Mouse (Mus musculus) cerebellum, postnatal 14 days (tissue): Measurements from ENCODE around the gene Gper1.
"Not testable (repeated sequence)": the region's sequence is repeated elsewhere in the genome, so short reads cannot be mapped to it uniquely, and the experiment has no call there.

Experiments used
- DNase-seq, 2 experiments: peaks; one replicate each; pipeline ENCODE4 v3.0.0; 2021; ENCODE audit warnings: mixed read lengths in 2 of 2

The Gper1 gene

DNA sequence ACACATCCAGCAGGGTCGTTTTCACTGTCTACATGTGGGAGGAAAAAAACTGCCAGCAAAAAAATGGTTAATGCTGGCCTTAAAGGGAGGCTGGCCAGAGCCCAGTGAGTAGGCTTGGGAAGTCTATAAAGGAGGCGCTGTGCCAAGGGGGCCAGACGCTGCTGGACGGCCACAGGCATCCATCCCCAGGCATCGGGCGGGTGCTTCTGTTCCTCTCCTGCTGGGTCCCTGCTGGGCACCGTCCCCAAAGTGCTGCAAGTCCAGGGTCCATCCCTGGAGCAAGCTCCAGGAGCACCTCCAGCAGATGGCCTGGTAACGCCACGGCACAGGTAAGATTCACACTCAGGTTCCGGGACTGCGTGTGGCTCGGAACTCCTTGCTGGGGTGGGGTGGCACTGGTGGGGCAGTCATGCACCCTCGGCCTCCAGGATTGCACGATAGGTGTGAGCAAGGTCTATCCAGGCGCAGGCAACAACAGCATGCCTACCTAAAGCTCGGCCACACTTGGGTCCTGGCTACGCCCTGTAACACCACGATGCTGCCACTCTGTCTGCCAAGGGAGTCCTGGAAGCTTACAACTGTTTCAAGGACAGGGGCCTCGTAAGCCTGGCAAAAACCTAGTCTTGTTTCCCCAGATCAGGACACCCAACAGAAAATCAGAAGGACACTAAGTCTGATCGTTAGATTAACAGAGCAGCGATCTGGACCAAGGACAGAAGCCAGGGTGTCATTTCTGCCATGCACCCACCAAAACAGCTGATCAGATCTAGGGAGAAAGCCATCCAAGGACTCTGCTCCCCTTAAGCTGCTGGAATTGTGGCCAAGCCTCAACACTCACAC lies at the start of gene Gper1:
Gene Gper1 (plus strand): TSS at position 126 of the 840 bp plus-strand sequence.
- DNase-seq: peak; percentile 84

DNA sequence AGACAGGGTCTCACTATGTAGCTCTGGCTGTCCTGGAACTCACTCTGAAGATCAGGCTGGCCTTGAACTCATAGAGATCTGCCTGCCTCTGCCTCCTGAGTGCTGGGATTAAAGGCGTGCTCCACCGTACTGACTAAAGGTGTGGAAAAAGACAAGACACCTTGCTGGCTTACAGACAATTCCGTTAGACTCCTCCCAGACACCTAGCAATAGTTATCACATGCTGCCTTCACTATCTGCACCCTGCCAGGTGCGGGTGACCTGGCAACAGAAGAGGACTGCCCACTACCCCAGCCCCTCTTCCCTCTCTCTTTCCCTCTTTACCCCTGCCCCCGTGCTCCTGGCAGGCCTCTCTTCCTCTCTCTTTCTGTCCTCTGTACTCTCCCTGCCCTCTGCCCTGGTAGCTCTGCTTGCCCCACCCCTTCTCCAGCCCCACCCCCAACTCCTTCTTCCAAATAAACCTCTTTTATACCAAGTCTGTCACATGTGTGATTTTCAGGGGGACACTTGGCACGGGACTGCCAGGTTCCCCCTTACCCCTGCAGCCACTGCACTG lies 49.0 kb upstream of the Gper1 start:
- no peak for DNase-seq

DNA sequence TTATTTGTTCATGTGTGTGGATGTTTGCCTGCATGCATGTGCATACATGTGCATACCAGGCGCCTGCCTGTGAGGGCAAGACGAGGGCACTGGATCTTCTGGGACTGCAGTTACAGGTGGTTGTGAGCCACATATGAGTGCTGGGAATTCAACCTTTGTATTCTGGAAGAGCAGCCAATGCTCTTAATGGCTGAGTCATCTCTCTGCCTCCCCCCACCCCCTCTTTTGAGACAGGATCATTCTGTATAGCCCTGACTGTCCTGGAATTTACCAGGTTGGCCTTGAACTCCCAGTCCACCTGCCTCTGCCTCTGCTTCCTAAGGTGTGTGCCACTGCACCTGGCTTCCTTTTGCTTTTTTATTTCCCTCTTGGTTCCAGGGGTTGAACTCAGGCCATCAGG lies 48.1 kb upstream of the Gper1 start:
- no peak for DNase-seq

DNA sequence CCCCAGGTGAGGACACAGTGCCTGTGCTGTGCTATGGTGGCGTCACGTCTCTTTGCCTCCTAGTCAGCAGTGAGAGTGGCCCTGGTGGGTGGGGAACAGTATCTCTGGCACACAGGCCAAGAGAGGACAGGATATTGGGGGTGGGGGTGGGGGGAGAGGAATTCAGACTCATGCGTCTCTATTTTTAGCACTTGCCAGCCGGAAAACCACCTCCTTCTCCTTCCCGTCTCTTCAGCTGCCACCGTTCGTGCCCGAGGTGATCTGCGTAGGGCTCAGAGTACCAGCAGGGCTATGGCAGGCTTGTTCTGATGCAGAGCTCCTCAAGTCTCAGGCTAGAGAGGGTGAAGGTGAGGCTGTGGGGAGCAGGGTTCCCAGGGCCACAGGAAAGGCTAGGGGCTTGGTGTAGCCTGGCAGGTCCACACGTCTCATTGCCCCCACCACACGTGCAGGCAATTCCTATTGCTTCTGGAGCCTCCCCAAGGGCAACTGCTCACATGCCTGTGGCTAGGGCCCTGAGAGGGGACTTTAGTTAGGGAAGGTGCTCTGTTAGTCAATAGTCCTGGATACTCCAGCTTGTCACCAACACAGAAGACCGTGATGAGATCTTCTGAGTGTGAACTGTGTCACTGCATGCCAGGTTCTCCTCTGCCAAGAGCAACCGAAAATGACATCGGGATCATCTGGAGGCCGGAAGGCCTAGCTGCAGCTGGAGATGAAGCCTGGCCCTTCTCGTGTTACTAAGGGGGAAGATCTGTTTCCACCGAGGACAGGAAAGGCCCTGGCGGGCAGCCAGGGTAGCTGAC lies 45.3 kb upstream of the Gper1 start, which contains the start of gene Gpr146:
Gene Gpr146 (plus strand): TSS at position 230 of the 803 bp plus-strand sequence.
- DNase-seq: peak in 1 of 2 experiments; percentile 66

DNA sequence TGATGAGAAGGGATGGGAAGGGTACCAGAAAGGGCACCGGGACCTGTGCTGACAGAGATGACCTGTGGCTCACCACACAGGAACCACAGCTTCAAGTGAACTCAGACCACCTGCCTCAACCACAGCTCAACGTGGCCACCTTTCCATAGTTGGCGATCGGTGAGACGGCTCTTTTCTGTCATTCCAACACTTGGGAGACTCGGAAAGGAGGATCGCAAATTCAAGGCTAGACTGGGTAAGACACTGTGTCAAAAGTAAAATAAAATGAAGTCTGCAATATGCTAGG lies 44.7 kb upstream of the Gper1 start:
- DNase-seq: no peak

DNA sequence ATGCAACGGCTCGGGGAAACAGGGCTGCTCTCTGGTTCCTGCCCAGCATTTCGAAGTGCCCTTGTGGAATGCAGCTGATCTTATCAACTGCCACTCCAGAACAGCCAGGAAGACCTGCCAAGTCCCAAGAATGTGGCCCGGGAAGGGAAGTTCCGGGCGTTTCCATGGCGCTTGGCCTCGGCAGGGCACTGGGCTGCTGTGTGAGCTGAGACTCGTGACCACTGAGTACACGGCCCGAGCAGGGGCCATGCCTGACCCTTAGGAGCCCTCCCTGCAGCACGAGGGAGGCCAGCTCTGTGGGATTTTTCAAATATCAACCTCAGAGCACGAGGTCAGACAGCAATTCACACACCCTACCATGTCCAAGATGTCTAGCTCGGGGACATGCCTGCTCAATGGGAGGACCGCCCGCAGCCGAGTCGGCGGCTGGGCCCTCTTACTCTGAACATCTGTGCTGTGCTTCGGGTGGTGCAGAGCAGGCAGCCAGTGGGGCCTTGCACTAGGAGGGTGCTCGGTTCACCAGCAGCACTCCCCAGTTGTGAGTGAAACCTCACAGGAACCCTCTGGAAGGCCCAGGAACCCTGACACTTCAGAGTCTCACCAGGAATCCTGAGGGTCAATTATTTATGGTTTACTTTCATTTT lies 43.8 kb upstream of the Gper1 start:
- no peak for DNase-seq

DNA sequence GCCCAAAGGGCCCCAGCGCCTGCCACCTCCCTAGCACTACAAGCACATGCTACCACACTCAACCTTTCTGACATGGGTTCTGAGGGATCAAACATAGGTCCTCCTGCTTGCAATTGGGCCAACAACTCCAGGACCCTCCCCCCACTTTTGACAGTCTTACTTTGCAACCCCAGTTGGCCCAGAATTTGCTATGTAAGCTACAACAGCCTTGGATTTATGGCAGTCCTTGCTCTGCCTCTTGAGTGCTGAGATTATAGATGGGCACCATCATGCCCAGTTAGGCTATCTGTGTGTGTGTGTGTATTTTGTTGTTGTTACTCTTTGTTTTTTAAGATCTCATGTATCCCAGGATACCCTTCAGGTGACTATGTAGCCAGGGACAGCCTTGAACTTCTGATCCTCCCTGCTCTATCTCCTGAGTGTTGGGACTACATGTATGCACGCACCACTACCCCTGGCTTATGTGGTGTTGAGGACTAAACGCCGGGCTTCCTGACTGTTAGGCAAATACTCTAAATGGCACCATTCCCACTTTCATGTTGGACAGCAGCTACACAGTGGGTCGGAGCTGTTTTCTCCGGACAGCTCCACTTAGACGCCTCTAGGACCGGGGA lies 43.1 kb upstream of the Gper1 start:
- DNase-seq: no peak

DNA sequence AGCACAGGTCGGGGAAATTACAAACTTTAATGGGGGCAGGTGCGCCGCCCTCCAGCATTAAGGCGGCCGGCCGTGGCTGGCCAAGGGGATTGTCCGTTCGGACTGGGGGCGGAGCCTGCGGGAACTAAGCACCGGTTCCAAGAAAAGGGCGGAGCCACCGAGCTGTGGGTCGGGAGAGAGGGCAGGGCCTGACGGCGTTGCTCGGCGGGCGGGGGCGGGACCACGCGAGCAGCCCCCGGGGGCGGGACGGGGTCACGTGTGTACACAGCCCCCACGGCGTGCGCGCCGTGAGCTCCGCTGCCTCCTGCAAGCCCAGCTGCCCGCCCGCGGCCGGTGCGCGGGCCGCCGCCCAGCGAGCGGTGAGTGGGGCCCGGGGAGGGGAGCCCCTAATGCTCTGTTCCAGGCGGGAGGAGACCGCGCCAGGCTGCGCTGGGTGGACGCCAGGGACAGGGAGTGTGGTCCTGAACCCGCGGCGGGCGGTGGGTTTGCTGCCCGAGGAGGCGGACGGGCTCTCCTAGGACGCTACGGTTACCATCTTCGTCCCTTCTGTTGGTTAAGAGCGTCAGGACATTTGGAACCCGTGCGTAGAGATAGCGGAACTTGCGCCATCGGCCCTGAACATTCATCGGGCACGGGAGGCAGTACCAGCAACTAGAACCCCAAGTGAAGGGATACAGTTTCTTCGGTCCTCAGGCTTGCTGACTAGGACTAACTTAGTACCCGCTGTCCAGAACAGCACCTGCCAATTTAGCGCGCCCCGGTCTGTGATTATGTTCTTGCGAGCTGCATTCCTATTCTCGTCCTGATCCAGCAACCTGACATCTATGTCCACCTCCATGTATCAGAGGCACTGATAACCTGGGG lies 42.3 kb upstream of the Gper1 start:
- peak; percentile 93 for DNase-seq

DNA sequence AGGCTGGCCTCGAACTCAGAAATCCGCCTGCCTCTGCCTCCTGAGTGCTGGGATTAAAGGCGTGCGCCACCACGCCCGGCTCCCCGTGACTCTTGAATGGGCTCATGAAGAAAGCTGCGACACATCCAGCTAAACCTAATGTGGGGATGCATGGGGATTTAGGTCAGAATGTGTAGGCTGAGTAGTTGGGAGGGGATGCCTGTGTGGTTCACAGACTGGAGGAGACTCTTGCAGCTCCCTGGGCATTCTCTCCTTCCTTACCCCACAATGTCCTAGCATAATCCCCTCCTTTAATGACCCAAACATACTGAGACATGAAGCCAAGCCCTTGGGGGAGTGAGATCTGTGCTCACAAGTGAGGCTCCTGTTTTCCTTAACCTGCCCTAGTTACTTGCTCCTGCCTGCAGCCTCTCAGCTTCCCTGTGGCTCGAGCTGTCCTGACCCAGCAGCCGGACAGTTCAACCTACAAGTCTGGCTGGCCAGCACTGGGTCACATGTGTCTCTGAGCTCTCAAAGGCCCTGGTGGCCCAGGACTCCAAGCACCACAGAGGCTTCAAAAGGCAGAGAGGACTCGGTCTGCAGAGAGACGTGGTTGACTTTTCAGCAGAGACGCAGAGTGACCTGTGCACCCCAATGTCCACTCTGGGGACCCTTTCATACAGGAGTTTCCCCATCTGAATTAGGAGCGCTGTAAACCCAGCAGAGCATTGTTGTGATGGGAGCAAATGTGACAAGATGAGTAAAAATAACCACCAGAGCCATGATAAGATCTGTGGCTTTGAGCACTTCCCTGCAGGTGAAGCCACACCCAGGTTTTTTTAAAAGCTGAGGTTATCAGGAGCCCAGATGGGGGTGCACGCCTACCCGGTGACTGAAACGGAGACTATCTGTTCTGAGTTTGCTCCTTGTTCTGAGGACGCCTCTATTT lies 41.1 kb upstream of the Gper1 start:
- DNase-seq: no peak

DNA sequence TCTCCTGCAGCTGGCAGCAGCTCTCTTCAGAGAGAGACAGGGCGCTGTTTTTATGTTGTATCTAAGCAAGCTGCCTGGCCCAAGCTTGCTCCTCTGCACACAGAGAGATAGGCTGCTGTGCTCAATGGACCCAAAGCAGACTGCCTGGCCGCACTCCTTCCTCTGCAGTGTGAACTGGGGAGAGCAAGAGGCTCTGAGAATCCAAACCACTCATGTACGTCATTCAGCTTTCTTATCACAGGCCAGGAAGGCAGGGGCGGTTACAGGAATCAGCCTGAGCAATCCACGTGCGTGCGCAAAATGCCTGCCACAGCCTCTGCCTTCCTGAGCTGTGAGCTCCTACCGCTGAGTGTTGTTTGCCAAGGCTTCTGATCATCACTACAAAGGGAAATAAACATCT lies 40.2 kb upstream of the Gper1 start:
- peak; percentile 62 to 69 for DNase-seq

DNA sequence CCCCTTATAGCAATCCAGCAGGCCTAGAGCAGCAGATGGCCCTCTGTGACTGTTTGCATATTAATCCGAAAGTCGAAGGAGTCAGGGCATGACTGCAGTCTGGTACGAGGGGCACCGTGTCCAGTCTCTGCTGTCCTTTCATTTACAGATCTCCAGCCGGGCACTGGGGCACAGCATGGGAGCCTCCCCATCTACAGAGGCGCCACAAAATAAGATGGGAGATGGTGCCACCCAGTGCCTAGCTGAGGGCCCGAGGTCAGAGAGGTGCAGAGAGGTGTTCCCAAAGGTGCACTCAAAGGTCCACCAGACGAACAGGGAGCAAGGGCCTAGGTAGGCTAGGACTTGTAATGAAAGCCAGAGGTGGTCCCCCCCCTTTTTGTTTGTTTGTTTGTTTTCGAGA lies 39.7 kb upstream of the Gper1 start:
- no peak for DNase-seq

DNA sequence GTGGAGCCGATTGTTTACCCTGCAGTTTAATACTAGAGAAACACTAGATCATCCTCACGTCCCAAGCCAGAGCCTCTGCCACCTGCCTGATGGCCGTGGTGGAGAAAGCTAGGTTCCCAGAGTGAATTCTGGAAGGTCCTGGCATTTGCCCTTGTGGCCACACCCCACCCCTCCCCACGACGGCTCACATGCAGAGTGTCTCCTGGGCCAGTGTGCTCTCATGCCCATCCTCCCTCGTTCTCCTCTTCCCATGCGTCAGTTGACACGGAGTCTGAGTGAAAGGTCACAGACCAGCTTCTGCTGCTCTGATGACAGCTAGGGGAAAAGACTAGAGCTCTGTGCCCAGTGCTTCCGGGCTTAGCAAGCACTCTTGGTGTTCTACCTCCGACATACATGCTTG lies 38.4 kb upstream of the Gper1 start:
- DNase-seq: no peak

DNA sequence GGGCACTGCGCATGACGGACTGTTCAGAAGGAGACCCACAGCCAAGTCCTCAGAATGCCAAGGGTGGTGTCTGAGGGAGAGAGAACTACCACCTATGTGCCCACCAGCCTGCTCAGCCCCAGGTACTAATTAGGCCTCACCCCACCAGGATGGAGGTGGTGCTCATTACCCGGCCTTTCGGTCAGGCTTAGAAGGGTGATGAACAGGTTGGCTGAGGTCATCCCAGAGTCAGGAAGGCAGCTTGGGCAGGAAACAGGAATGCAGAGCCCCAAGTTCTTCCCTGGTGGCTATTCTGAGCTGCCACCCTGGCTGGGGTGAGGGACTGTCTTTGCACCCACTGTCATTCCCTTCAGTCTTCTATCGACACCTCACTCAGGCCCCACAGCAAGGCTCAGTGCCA lies 36.9 kb upstream of the Gper1 start:
- DNase-seq: no peak

DNA sequence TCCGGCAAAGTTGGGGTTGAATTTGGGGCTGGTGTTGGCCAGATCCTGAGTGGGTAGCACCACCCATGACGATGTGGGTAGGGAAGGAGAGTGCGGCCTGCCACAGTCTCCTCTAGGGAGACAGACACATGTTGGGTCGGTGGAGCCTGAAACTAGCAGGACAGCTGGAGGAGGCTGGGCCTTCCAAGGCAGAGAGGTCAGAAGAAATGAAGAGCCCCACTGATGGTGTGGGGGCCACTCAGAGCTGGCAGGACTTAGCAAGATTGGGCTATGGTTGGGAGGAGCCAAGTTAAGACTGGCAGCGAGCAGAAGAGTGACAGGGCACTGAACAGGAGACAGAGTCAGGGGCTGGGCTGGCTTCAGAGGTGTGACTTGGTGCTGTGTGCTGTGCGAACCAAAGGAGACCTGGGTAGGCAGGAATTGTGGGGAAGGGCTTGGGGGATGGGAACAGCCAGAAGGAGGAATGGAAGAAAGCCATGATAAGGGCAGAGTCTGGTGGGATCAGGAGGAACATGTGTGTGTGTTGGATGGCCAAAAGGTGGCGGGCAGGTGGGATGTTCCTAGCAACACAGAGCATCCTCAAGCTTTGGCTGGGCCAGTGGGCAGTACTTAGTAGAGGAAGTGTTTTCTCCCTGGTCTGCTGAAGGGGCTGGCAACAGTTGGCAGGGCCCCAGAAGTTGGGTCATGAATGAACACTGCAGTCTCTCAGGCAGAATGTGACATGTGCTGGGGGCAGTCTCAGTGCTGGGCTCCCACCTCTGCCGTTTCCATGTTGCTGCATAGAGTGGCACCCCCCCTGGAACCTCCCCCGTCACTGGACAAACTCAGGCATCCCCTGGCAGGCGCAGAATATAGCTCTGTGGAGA lies 35.4 kb upstream of the Gper1 start:
- DNase-seq: peak; percentile 61 to 82

DNA sequence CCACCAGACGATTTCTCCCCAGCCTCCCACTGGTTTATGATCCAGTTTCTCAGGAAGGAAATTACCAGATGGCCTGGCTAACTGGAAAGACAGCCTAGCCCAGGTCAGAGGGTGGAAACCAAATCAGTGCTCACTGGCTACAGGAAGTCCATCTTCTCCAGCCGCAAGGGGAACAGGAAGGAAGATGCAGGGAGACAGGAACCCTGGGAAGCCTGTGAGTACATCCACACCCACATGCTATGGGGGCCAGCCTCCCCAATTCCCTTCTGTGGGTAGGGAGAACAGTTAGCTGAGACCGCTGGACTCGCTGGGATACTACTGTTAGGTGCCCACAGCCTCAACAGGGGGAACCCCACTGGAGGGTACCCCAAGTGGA lies 34.8 kb upstream of the Gper1 start:
- DNase-seq: no peak

DNA sequence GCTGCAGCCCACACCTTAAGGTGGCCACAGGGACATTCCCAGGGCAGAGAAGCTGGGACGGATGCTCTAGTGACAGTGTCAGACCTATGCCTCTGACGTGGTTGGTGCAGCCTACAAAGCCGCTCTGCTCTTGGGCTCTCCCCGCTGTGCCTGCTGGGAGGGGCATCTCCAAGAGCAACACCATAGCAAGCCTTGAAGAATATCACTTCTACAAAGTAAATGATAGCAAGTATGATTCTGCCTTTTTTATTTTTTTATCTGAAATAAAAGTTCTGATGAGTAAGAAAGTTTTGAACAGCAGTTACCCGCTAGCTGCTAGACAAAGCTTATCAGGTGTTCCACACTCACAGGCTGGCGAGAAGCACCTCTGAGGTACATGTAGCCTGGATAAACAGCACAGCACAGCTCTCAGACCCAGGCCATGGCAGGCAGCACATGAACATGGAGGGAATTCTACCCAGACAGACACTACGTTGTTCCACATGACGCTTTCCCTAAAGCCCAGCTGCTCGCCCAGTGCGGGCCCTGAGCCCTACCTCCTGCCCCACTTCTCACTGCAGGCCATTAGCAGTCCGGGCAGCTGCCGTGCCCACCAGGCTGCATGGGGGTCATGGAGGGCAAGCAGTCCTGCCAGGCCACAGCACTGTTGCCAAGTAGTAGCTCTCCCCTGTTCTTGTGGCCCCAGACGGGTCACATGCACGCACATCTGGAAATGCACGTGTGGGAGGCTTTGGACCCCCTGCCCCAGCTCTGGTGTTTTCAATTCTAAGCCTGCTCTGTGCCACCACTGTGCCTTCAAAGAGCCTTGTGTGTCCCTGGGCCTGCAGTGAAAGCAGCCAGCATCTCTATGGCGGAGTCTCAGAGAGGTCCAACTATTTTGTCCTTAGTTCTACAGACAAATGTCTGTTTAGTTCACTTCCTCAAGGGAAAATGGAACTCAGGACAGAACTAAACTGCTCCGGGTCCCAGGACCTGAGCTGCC lies 34.0 kb upstream of the Gper1 start:
- no peak for DNase-seq

DNA sequence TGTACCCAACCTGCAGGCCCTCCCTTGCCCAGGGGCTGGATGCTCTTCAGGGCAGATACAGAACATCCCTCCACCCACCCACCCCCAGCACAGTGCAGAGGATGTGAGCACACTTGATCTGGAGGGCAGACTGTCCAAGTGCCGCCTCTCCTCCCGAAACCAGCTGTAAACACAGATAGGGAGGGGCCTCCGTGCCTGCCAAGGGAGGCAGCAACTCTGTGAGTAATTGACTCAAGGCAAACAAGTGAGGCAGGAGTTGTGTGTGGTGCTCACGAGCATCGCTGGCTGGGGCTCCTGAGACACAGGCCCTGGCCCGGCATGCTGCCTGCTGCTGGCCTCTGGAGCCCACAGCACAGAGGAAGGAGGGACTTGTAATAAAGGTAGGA lies 33.3 kb upstream of the Gper1 start:
- DNase-seq: no peak

DNA sequence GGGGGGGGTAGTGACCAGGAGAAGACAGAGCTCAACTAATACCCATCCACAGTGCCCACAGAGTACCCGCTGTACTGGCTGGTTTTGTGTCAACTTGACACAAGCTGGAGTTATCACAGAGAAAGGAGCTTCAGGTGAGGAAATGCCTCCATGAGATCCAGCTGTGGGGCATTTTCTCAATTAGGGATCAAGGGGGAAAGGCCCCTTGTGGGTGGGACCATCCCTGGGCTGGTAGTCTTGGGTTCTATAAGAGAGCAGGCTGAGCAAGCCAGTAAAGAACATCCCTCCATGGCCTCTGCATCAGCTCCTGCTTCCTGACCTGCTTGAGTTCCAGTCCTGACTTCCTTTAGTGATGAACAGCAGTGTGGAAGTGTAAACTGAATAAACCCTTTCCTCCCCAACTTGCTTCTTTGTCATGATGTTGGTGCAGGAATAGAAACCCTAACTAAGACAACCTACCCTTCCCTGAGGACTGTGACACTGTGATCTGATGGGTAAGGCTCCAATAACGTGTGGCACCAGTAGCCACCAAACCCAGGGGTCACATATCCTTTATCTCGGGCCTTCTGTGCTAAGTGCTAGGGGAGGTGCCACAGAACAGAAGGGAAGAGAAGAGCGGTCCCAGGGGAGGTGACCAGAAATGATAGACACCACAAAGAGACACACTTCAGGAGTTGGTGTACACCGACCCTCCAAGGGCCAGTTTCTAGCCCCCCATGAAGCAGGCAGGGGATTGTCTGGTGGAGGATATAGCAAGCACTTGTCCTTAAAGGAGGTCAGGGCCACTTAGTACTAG lies 32.4 kb upstream of the Gper1 start:
- not testable (repeated sequence) for DNase-seq
